Mouse (Mus musculus) adrenal gland (tissue): ENCODE measurements at regions not wholly inside any gene's neighbourhood (a gene's known extent, or its start where the extent isn't known, plus 50 kb on each side); places are given as distances from the start of the nearest gene placed in this dataset.

ENCODE experiments used
- intact Hi-C: fragments of 180-260 bp; cut with DNase I; formaldehyde crosslinking; loops from one replicate; pipeline ENCODE4 v1.15.1; 2025

- intact Hi-C loops, result no loop called here
Measured at GRCm38 (mm10) chr9:100404426-100404825, 82.2 kb downstream of the Il20rb start.

DNA sequence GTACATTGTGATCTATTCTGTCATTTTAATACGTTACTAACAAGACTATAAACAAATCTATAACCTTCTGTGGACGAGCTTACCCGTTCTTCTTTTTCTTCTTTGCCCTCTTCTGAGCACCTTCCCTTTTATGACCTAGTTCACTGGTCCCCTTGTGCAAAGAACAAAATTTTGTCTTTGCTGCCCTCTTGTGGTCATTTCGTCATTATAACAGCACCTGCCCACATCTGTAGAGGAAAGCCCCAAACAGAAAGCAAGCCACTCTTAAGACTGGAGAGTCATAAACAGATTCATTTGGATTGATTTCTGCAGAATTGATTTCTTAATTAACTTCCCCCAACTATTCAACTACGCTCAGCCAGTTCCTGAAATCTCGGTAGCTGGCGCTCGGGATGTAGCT, 86.2 kb downstream of the Il20rb start:
- intact Hi-C loops, result no loop called here

DNA sequence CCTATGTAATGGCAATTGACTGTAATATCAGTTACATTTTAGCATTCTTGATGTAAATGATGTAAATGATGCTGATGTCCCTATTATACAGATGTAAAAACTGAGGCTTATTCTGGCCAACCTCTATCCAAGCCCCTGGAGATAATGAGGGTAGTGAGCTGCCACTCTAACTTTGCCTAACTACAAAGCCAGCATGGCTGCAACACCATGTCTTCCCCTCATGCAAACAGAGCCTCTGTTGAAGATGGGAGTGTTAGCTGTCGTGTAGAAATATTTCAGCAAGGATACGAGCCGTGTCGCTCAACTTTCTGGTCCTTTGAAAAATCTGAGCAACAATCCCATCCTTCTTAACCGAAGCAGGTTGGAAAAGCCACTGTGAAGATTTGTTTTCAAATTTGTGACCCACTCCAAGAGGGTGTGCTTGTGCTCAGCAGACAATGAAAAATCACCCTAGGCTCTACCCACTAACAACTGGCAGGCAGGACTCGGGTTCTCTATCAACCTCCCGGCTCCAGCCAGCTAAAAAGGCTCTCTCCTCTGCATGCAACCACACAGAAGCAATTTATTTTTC, 90.2 kb downstream of the Il20rb start:
- intact Hi-C loops, result no loop called here

DNA sequence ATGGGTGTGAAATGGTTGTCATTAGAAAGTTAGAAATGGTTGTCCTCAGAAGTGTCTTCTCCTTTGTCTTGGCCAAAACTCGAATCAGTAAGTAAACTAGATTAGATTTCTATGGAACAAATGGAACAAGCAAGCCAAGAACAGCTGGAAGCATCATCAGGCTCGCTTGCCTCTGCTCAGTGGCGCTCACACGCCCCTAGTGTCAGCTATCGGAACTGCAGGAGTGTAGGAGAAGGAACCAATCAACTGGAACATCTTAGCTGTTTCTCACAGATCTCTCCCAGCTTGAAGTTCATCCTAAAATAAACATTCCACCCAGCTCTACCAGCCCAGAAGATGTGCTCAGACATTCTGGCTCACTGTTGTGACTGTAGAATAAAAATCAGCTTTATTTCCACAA, 90.9 kb downstream of the Il20rb start:
- intact Hi-C loops, result no loop called here

DNA sequence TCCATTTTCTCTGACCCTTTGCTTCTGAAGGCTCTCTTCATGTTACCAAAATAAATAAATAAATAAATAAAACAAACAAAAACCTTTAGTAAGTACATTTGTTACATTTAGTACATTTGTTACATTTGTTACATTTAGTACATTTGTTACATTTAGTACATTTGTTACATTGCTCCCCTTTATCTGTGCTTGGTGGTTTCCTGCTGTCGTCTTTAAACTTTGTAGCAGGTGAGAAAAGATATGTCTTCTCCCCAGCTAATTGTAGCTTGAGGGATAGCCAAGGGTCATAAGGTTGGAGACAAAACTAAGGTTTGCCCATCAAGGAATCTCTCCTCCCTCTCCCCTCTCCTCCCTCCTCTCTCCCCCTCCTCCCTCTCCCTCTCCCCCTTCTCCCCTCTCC, 92.0 kb downstream of the Il20rb start:
- intact Hi-C loops, result no loop called here

DNA sequence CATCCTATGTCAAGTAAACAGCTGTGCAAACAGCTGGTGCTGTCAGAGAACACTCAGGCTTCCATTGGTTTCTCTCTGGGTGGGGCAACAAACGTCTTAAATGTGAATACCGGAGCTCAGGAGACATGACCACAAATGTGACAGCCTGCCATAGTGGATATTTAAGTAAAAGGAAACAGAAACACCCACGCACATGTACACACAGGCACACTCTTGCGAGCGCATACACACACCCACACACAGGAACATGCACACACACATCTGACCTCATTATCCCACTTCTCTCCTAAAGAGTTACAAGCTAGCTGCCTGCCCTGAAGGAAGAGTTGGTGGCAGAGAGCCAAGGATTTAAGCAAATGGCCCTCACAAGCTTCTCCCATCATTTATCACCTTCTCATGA, 92.4 kb downstream of the Il20rb start:
- intact Hi-C loops, result no loop called here

DNA sequence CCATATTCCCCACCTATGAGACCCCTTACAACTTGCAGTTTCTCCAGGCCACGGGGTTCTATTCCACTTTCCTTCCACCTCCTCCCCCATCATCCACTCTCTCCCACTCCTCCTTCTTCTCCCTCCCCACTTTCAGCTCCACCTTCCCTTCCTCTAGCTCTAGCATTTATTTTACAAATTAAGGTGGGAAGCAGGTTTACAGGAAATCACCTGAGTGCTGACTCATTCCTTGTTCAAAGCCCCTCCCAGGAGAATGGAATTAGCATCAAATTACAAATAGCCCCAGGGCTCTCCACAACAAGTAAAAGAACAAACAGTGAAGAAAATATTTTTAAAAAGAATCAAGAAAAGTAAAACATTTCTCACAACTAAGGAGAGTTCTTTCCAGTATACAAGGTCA, 94.3 kb downstream of the Il20rb start:
- intact Hi-C loops, result no loop called here

DNA sequence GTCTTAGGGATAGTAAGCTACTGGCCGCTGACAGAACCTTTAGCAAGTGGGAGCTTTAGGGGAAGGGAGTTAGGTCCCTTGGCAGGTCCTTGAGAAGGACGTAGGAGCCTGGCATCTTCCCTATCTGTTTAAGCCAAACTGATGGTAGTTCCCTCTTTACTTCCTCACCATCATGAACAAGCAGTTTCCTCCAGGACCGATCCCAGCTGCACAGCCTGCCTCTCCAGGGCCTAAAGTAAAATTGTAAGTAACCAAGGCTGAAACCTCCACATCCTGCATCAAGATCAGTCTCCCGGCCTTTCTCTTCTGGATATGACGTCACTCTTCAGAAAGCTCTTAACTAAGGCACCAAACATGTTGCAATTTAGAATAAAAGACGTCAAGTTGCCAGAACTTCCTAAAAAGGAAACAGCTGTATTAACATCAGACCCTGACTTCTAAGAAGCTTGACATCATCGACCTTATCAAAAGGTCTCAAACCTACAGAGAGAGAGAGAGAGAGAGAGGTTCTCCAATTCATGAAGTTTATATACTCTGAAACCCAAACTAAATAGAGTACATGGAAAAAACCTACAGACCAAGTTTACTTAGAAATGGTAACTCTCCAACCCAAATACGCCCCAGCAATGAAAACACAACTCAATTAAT, 94.9 kb downstream of the Il20rb start:
- intact Hi-C loops, result no loop called here

GRCm38 (mm10) chr9:100388393-100388792, 98.2 kb downstream of the Il20rb start:
- intact Hi-C loops, result no loop called here

DNA sequence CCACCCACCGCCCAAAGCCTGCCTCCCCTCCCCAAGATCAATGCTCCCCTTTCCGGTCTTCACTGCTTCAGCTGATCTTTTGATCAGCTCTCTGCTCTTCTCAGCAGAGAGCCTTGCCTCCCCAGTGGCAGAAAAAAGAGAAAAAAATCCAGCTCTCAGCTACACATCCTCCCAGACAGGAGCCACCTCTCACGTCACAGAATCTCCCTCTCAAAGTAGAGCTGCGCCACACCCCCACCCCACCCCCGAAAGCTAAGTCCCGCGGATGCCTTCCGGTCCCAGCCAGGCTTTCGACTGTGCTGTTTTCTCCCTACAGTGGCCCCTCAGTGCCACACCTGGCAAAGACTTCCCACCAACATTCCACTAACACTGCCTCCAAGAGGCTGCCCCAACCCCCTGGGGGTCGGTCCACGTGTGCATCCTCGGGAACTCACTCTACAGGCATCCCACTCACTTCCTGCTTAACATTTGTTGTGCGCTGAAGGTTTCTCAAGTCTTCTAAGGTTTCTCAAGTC, 99.4 kb downstream of the Il20rb start:
- intact Hi-C loops, result no loop called here

DNA sequence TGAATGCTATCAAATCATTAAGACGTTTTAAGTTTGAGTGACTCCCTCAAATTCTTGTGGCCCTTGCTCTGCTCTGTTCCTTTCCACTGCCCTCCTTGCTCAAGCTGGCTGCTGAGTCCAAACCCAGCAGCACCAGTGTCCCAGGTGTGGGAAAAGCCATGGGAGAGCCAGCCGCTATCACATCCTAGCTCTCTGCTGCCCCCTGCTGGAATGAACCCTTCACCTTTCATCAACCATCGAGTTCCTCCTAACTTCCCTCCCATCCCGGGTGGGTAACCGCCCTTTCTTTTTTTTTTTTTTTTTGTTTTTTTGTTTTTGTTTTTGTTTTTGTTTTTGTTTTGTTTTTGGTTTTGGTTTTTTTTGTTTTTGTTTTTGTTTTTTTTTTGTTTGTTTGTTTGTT, 104.1 kb downstream of the Il20rb start:
- intact Hi-C loops, result loop anchor here (5.0 kb wide), 1 partner anchor 535 kb away; no protein-coding TSS in a partner anchor

DNA sequence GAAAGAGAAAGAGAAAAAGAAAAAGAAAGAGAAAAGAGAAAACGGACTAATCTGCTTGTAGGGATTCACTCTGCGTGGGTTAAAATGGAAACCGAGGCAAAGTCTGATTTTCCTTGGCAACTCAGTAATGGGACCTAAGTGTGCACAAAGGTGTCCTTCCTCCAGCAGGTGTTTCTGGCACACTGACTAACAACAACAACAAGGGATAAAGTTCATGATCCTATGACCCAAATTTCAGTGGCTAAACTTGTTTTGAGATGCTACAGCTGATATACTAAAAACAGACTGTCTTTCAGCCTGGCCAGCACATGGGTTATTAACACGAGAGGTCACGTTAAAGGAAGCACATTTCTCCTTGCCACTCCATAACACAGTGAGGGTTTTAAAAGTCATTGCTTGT, 116.7 kb downstream of the Il20rb start:
- intact Hi-C loops, result loop anchor here (10.0 kb wide), 1 partner anchor 605 kb away; no protein-coding TSS in a partner anchor

GRCm38 (mm10) chr9:100366816-100367215, 119.8 kb downstream of the Il20rb start:
- intact Hi-C loops, result no loop called here

GRCm38 (mm10) chr9:100359934-100360716, 126.5 kb downstream of the Il20rb start:
- intact Hi-C loops, result no loop called here

GRCm38 (mm10) chr9:100357553-100357952, 129.0 kb downstream of the Il20rb start:
- intact Hi-C loops, result no loop called here

DNA sequence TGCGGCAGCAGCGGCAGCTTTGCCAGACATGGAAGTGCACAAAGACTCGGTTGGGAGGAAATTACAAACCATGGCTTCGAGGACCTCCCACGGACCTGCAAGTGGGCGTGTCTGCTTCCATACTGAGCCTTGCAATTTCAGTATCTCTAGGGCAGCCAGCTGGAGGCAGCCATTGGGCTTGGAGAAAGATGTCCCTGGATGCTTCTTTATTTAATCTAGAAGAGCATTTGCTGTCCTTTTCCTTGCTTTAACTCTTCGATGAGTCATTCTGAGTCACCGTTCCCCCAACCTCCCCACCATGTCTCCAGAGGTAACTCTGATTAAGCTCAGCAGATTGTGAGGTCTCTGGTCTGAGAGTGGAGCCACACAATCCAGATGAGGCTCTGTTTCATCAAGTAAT, 145.8 kb downstream of the Il20rb start:
- intact Hi-C loops, result no loop called here

- intact Hi-C loops, result no loop called here
Measured at GRCm38 (mm10) chr9:100307765-100308164, 178.8 kb downstream of the Il20rb start.

- intact Hi-C loops, result no loop called here
Measured at GRCm38 (mm10) chr9:100307364-100307763, 179.2 kb downstream of the Il20rb start.

DNA sequence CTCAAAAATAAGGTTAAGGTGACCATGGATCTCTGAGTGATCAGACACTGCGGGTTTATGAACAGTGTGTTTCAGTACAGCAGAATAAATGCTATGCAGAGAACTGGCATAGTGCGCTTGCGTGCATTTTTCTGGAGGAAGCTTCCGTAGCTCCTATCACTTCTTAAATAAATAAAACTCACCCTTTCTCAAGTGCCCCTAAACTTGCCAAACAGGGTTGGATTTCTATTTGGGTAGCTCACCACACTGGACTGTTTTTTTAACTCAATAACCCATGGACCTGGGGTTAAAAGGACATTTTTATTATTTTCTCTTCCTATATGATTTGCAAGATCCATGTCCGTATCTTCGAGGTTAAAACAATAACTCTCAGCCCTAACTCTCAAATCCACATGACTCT, 182.8 kb downstream of the Il20rb start:
- intact Hi-C loops, result no loop called here

- intact Hi-C loops, result no loop called here
Measured at GRCm38 (mm10) chr9:100301613-100302012, 185.0 kb downstream of the Il20rb start.

DNA sequence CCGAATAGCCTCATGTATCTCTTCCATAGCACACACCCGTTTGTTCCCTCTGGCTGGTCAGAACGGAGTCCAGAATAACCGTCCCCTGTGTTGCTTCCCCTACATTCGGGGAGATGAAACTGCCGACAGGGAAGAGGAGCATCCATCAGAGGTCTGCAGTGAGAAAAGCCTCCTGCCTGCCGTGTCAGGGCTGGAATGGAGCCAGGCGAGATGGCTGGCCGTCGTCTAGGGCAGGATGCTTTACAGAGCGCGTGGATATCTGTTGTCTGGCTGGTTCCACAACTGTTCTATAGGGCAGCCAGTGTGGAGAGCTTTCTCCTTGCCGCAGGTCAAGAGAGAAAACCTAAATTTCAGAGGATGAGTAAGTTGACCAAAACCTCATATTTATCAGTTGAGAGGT, 209.2 kb downstream of the Il20rb start:
- intact Hi-C loops, result no loop called here
